ENCODE assay signal across 32 mouse cellular contexts in genomic region chr10:41995051-41995450, GRCm38 (mm10). TPM values are rescaled to one million over a fixed set of nuclear protein-coding genes. Genes with fewer than 3 reads are reported as not detected.
A peak's percentile ranks its signal among the peaks of the same experiment; 100 is the strongest.
DNase-seq lines count a peak whose midpoint lies in the region; ATAC-seq lines count a peak whose summit lies in the region.
"Had no signal": no experiment of that assay in that cellular context is flagged by ENCODE, and none has a peak within 500 bp of the region (broad histone marks: within the 10 kb centered on the region; RNA-seq: fewer than 3 reads in every experiment).

No protein-coding gene starts in this region.

- peaks cover 5% of the 10 kb centered on the region; the same call in 1 of the 2 replicates for H3K27me3 ChIP-seq in heart, embryonic 11.5 days (ENCODE audit: control insufficient read depth, insufficient read depth, low read length)
- H3K27me3 ChIP-seq: CH12.LX; intestine, embryonic 15.5 days; Patski had no signal

- H3K27ac ChIP-seq in heart, embryonic 11.5 days (ENCODE audit: low read depth, low read length) = no peak overlapping the region
- H3K27ac ChIP-seq: embryonic facial prominence, embryonic 10.5 days; embryonic facial prominence, embryonic 13.5 days; forebrain, embryonic 12.5 days; gastrocnemius, adult 2 months; heart, embryonic 13.5 days; hindbrain, embryonic 10.5 days; hindbrain, embryonic 13.5 days; intestine, embryonic 15.5 days had no signal

- H3K9ac ChIP-seq in heart, embryonic 11.5 days (ENCODE audit: low read depth, low read length) = no peak overlapping the region
- H3K9ac ChIP-seq: embryonic facial prominence, embryonic 13.5 days; forebrain, embryonic 12.5 days; heart, embryonic 13.5 days; hindbrain, embryonic 13.5 days; intestine, embryonic 15.5 days had no signal

- no peaks in the 10 kb centered on the region for H3K9me3 ChIP-seq in heart, embryonic 11.5 days (replicated peaks; ENCODE audit: control insufficient read depth, low read length)
- H3K9me3 ChIP-seq: embryonic facial prominence, embryonic 10.5 days; embryonic facial prominence, embryonic 13.5 days; forebrain, embryonic 12.5 days; G1E; heart, embryonic 13.5 days; hindbrain, embryonic 10.5 days; hindbrain, embryonic 13.5 days; intestine, embryonic 15.5 days had no signal

- DNase-seq in adrenal gland, adult 2 months = peak; percentile 67
- DNase-seq in adrenal gland, postnatal 14 days = no peak
- DNase-seq in heart, adult 11 months = peak; percentile 68
- DNase-seq in retina, postnatal 1 day = peak; percentile 21
- DNase-seq in retina, embryonic 14.5 days (ENCODE audit: low spot score) = no peak
- DNase-seq: adrenal gland, postnatal 25 days; B cell, adult 2 months; cerebellum, adult 11 months; cerebellum, adult 8-10 months; cerebellum, postnatal 10 days; cerebellum, postnatal 36 days; embryo, embryonic 11 days; gastrocnemius, adult 2 months; gastrocnemius, postnatal 14 days; heart, adult 18-20 months; heart, postnatal 36 days; kidney, adult 11 months; kidney, adult 8-10 months had no signal

- peaks cover 8% of the 10 kb centered on the region; the same call in 1 of the 2 replicates for H3K4me1 ChIP-seq in heart, embryonic 11.5 days (ENCODE audit: control insufficient read depth, insufficient read depth, low read length)

- H3K36me3 ChIP-seq in heart, embryonic 11.5 days (ENCODE audit: control insufficient read depth, insufficient read depth, low read length) = no peaks in the 10 kb centered on the region
- H3K36me3 ChIP-seq: embryonic facial prominence, embryonic 10.5 days; embryonic facial prominence, embryonic 13.5 days; forebrain, embryonic 12.5 days; G1E; heart, embryonic 13.5 days; hindbrain, embryonic 10.5 days; hindbrain, embryonic 13.5 days; intestine, embryonic 15.5 days had no signal

- 70% methylated on average over 2 of the region's 2 CpGs for WGBS in heart, embryonic 11.5 days (ENCODE audit: insufficient replicate concordance)

- H3K4me2 ChIP-seq in heart, embryonic 11.5 days = no peak overlapping the region
- H3K4me2 ChIP-seq: embryonic facial prominence, embryonic 13.5 days; forebrain, embryonic 12.5 days; heart, embryonic 13.5 days; hindbrain, embryonic 13.5 days; intestine, embryonic 15.5 days had no signal

- no peak overlapping the region for H3K4me3 ChIP-seq in heart, embryonic 11.5 days (ENCODE audit: low read depth, low read length)
- H3K4me3 ChIP-seq: embryonic facial prominence, embryonic 10.5 days; embryonic facial prominence, embryonic 13.5 days; erythroblast, embryonic 14.5 days; forebrain, embryonic 12.5 days; gastrocnemius, adult 2 months; heart, embryonic 13.5 days; hindbrain, embryonic 10.5 days; hindbrain, embryonic 13.5 days; intestine, embryonic 15.5 days had no signal

- no peak for ATAC-seq in heart, embryonic 11.5 days (replicated peaks; ENCODE audit: insufficient number of reproducible peaks, low FRiP score, low TSS enrichment)
- ATAC-seq: forebrain, embryonic 16.5 days; hindbrain, embryonic 16.5 days; intestine, embryonic 15.5 days; Patski had no signal

RNA-seq across cellular contexts. Expression of gene Armc2, which starts 23.2 kb away (rescaled TPM):
- 1 to 10 TPM; 2.0 to 2.4 TPM for total RNA-seq in adrenal gland, adult 2 months (2021)
- polyA plus RNA-seq in adrenal gland, adult 2 months (2012; rRNA removed) = 0.40 and 0.75 TPM in 2 replicates
- total RNA-seq in adrenal gland, postnatal 14 days (2021) = 0.74 and 1.4 TPM in 2 replicates
- 0.82 and 0.86 TPM in 2 replicates for polyA plus RNA-seq in heart, embryonic 11.5 days (2014; fragmentation: Nextera tagmentation; extraction: Ambion mirVana)
- polyA plus RNA-seq: erythroblast, embryonic 14.5 days; G1E had no signal

Comparison
In these comparisons a context has a peak if more than half of its experiments do, and no peak if none do; other contexts are left out.
1. DNase-seq: peak in adrenal gland, adult 2 months (single experiment), heart, adult 11 months (single experiment) and retina, postnatal 1 day (single experiment); none in adrenal gland, postnatal 14 days (single experiment) and retina, embryonic 14.5 days (single experiment).